Mouse (Mus musculus): ENCODE measurements around the gene Srrt.

Srrt gene

DNA sequence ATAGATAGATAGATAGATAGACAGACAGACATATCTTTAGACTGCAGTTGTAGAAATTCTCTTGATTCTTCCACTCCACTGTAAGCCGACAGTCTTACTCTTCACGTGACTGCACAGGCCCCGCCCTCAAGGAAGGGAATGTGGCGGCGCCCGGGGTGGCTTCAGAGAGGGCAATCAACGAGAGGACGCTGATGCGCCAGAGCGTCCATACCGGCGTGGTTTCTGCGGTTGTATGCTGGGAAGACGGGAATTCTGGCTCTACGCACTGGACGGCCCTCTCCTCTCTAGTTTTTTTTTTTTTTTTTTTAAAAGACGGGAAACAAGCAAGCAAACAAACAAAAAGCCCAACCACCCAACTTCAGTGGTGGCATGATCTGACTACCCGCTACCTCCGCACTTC lies 30.8 kb upstream of the Srrt start:
- DNase-seq (ENCODE audit: low read depth, low spot score): peak; percentile 99

DNA sequence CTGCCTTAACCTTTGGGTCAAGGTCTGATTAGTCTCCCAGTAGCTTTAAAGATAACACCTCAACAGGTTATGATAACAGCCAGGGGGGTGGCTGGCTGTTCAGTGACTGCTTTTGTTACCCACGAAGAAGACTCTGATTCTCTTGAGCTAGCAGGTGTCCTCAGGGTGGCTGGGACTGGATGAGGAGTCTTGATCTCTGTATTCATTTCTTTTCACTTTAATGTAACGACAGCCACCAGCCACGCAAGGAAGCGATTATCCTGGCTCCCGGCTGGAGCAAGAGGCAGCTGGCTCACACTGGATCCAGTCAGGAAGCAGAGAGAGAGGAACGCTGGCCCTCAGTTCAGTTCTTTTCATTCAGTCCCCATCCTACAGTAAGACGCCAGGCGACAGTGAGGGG lies 29.7 kb upstream of the Srrt start:
- DNase-seq (ENCODE audit: low read depth, low spot score): no peak

DNA sequence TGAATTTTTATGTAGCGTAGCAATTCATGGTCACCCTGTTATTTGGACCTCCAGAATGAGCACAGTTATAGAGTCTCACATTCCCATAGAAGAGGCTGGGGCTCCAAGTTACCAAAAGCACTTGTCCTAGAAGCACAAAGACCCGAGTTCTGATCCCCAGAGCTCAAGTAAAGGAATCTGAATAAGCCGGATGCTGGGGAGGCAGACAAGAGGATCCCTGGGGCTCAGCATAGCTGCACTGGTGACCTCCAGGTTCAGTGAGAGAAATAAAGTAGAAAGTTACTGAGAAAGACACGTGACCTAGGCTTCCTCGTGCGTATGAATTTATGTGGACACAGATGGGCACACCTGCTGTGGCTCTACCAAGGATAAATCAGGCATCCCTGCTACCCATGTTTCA lies 27.6 kb upstream of the Srrt start:
- no peak for DNase-seq (ENCODE audit: low read depth, low spot score)

DNA sequence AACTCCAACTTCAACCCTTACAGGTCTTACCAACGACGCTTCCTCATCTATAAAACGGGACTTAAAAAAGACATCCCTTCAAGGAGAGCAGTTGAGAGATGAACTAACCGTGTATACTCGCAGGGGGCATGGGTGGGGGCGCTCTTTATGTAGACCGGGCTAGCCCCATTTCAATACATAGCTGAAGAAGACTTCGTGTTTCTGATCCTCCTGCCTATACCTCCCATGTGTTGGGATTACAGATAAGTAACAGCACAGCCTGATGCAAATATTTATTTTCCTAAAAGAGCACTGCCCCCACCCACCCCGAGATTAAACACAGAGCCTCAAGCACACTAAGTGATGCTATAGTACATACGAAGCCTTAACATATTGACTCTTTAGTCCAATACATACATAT lies 26.8 kb upstream of the Srrt start:
- peak; percentile 15 for DNase-seq (ENCODE audit: low read depth, low spot score)

DNA sequence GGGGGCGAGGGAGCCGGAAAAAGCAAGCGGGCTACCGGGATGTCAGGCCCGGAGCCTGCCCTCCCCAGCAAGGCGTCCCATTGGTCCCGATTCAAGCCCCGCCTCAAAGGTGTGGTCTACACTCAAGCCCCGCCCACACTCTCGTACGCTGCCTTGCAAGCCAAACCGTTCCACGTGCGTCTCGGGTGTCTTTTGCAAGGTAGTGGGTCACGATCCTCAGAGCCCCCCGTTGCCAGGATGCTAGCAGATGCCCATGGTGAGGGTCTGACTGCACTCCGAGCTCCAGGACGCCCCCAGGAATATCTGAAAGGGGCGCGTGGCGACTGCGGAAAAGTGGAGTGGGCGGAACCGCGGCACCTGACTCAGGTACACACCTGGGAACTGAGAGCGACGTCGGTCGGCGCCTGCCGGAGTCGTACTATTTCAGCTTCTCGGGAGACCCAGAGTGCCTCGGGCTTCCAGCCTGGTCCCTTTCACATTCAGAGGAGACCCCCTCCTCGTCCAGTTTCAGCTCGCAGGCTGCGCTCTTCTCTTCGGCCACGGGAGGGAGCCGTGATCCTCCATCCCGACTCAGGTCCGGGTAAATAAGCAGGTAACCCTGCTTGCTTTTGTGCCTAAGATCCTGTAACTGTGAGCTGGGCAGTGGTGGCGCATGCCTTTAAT lies 26.2 kb upstream of the Srrt start, which contains the start of gene Slc12a9:
Slc12a9 (minus strand) TSS at position 86 of the 663 bp plus-strand sequence.
- DNase-seq (ENCODE audit: low read depth, low spot score): peak; percentile 97

DNA sequence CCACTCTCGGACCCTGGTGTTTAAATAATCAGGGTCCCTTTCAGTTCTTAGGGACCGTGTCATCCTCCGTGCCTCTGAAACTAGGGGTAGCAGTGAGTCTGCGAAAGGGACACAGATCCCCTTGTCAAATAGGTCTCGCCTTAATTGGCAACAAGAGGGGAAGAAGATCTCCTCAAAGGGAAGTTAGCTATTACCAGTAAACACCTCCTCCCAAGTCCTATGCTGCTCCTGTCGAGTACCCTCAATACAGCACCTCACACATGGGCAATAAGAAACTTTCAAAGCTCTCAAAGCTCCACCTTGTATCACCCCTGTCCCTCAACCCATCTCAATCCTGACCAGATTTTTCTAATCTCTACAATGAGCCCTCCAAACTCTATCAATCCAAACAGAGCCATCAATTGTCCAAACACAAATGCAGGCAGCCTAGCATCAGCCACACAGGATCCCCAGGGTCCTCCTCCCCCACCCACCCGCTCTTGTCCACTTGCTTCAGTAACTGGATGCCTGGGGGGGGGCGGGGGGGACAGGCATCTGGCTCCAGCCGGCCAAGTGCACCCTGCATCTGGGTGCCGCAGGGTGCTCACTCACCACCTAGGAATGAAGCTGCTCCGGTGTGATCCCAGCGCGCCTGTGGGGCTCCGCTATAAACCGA lies 25.5 kb upstream of the Srrt start:
- DNase-seq (ENCODE audit: low read depth, low spot score): no peak

DNA sequence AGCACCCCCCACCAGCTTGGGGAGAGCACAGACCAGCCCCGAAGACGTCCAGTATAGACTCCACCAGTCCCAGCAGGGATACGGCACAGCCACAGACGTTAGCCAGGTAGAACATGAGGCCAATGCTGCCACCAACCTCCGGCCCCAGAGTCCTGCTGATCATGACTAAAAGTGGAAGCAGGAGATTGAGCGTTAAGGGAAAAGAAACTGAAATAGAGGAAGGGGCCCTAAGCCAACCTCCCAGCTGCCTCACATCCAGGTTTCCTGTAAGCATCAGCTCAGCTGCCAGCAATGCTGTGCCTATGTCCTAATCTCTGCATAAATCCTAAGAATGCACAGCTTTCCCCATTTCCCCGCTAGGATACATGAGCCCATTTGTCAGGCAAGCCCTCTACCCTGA lies 23.4 kb upstream of the Srrt start:
- peak; percentile 25 for DNase-seq (ENCODE audit: low read depth, low spot score)

DNA sequence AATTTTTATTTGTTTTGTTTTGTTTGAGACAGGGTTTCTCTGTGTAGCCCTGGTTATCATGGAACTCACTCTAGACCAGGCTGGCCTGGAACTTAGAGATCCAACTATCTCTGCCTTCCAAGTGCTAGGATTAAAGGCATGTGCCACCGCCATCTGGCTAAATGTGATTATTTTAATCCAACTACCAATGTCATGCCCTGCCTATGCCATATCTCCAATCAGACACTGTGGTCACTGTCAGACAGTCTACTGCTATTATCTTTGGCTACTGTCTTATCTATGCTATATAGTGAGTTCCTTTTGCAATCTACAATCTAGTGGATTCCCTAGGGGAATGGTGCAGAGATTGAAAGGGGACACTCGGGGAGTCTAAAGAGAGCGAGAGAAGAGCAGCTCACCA lies 13.5 kb upstream of the Srrt start:
- DNase-seq (ENCODE audit: low read depth, low spot score): no peak

DNA sequence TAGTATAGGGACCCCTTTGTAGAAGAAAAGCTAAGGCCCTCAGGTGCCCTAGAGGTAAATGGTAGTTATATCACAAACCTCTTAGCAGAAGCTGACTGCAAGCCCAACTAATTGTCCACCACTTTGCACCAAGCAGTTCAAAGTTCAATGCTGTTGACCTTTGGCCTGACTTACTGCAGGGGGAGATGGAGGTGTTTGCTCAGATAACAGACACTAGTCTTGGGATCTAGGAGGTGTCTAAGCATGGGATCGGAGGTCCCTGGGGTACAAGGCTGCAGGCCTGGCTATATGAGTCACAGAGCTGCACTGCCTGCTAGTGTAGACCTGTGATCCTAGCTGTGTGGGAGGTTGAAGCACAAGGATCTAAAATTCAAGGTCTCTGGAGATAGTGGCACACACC lies 11.1 kb upstream of the Srrt start:
- DNase-seq (ENCODE audit: low read depth, low spot score): no peak

DNA sequence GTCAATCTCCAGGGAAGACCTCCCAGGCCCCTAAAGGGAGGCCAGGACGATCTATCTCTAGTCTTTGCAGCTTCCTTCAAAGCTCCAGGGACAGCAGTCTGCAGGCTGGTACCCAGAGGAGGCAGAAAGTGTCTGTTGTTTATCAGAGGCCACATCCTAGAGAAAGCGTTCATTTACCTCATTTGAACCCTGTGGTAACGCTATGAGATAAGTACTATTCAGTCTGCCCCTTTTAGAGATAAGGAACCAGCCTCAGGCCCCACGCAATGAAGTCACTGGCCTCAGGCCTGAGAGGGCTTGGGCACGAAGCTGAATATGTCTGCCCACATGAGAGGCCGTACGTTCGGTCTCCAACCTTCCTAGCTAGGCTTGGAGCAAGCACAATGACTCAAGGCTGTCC lies 9.9 kb upstream of the Srrt start:
- no peak for DNase-seq (ENCODE audit: low read depth, low spot score)

DNA sequence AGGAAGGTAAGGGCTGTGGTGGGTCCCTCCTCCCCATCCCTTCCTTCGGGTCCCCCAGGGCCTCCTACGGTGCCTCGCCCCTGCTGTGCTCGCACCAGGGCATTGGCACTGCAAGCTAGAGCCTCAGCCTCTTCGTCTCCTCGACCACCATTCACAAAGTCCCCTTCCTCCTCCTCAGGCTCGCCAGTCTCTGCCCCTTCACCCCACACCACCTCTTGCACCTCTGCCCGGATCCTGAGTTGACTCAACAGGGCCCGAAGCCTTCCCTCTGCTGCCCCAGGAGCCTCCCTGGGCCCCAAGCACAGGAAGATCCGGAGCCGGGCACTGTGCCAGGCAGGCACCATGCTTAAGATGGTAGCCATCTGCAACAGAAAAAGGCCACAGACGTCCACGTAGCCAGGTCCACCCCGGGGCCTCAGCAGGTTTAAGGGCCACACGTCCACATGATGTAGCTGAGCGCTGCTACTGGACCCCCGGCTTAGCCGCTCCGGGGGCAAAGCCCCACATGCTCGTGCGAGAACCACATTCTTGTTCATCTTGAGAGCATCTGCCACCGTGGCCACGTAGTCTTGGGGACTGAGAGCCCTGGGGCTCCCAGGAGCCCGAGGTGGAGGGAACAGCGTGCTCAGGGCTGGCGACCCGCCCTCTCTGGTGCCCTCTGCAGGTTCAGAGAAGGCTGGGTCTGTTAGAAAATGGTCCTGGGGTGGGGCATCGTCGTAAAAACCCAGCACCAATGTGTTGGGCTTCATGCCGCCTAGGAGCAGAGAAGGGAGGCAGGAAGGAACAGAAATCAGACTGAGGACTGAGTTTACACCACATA lies 7.8 kb upstream of the Srrt start:
- no peak for DNase-seq (ENCODE audit: low read depth, low spot score)

DNA sequence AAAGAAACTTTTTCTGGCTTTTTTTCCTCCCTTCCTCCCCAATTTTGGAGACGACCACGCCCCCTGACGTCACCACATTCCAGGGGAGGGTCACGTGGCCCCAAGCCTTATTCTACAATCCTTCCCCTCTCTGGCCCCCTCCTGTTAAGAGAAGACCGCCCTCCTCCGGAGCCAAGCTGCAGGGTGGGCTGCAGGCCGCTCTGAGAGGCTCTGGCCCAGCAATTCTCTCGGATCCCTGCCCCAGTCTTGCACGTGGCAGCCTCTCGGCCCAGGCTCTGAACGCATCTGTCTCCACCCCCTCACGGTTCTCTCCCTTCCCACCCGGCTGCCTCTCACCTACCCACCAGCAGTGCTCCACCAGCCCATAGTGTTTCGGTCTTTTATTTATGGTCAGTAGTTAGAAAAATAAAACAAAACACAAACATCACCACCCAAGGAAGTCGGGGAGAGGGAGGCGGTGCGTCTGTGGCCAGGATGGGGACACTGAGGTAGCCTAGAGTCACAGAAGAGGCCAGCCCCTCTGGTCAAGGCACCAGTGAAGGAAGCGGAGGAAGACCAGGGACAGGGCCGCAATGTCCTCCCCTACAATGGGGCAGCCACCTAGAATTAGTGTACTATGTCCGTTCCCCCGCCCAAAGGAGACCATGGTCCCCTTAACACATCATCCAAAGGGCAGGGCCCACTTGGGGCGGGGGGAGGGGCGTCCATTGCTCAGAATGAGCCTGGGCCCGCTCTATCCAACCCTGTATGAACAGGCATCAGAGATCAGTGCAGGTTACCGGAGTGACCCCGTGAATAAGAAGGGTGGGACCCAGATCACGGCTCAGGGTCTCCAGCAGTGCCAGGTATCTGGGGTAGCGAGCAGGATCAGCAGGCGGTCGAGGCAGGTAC lies 7.0 kb upstream of the Srrt start, which contains the start of gene Trip6:
Trip6 (minus strand) TSS at position 212 of the 891 bp plus-strand sequence.
- DNase-seq (ENCODE audit: low read depth, low spot score): peak; percentile 61

DNA sequence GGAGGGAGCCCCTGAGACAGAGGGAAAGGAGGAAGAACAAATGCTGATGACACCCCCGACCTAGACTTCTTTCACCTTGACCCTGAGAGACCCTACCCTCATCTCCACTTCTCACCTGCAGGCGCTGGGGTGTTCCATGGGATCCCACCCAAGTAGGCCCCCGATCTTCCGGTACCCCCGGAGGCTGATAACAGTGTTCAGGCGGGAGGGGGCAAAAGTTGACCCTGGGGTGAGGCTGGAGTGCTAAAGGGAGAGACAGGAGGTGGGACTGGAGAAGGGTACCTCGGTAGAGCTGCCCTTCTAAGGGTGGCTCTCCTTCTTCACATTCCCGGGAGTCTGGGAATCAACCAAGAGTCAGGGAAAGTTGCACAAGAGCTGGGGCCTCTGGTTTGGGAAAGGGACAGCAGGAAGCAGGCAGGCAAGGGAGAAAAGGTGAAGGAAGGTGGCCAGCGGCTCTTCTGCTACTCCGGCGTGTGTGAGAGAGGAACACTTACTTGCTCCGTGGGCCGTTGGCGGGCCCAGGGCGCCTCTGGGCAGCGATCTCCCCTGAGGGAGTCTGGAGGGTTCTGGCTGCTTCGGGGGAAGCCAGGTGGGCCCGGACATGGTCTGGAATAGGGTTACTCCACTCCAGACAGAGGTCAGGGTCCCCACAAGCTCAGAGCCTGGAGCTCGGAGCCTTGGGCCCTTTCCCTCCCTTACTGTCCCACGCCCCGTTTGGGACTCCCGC lies 6.2 kb upstream of the Srrt start:
- no peak for DNase-seq (ENCODE audit: low read depth, low spot score)

DNA sequence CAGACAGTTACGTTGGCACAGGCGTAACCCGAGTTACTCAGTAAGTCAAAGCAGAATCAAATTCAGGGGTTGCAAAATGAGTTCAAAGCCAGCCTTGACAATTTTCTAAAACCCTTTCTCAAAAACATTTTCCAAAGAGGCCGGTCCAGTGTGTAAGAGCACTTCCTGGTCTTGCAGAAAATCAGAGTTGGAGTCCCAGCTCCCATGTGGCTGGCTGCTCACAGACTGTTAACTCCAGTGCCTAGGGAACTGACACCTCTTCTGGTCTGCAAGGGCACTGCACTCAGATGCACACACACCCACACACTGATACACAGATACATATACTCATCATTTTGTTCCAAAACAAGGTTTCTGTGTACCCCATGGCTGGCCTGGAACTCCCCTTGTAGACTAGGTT lies 882 bp upstream of the Srrt start:
- no peak for DNase-seq (ENCODE audit: low read depth, low spot score)

DNA sequence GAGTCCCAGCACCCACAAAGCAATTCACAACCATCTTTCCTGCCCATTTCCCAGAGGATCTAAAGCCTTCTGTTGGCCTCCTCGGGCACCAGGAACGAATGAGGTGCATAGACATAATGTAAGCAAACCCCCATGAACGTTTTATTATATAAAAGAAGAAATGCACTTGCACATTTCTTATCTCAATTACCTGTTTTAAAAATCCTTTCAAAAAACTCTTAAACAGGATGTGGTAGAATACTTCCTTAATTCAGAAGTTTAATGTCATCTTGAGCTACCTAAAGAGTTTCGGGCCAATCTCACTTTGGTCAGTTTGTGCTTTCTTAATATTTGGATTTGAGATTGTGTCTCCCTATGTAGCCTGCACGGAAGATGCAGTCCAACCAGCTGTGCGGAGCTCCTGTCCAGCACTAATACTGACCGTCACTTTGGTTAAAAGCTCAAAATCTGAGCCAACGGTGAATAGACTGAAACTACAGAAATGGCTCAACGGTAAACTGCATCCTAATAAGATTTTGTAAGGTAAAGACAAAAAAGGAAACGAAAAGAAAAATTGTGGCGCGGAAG lies 952 bp downstream of the Srrt start:
- DNase-seq (ENCODE audit: low read depth, low spot score): no peak

DNA sequence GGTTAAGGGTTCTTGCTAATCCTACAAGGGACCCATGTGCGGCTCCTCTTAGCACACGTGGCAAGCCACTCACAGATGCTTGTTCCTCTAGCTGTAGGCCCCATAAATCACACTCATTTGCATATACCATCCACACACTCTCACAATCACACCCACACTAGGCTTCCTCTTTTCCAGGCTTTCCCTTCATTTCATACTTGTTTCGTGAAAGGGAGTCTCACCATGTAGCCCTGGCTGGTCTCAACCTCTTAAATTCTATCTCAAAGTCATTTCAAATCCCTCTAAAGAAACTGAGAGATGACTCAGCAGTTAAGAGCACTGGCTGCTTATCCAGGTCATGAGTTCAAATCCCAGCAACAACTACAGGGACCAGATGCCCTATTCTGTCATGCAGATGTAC lies 1.7 kb downstream of the Srrt start:
- peak; percentile 64 for DNase-seq (ENCODE audit: low read depth, low spot score)

DNA sequence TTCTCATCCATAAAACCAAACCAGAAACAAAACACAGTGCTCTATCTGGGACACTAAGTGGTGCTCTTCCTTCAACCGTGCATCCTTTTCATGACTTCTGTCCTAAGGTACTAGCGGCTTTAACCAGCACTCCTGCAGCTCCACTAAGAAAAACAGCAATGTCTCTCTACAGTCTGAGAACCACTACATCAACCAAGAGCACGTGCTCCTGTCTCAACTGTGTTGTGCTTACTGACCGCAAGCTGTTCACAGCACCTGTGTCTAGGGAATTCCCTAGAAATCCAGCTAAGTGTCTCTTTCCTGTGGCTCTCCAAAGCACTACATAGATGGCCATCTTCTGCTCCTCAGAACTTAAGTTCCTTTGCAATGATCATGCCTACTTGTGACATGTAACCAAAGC lies 2.7 kb downstream of the Srrt start:
- no peak for DNase-seq (ENCODE audit: low read depth, low spot score)

DNA sequence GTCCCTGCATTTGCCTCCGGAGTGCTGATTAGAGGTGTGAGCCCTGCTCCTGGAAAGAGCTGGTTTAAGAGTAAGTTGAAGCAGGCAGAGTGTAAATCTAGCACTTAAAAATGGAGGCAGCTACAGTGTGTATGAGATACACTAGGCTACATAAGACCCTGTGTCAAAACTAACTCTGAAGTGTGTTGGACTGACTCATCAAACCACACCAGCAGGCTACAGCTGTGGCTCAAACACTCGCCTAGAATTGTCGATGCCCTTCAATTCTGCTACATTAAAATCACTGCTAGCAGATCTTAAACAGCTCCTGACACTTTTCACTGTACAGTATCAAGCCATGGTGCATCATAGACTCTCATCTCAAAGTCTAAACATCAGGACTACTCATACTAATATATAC lies 3.3 kb downstream of the Srrt start:
- no peak for DNase-seq (ENCODE audit: low read depth, low spot score)

DNA sequence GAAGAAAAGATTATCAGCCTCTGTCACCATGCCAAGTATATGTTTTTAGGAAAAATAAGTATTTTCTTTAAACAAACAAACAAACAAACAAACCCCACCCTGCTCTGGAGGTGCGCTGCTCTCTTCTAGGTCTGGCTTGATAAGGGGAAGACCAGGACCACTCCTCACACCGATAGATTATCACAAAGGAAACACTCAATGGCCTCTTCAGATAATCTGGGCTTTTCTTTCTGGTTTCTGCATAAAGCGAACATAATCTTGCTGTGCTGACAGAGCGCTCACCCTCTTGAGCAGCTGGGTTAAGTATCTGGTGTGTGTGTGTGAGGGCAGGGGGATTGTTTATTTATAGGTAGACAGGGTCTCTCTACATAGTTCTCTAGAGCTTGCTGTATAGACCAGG lies 3.9 kb downstream of the Srrt start:
- DNase-seq (ENCODE audit: low read depth, low spot score): no peak

DNA sequence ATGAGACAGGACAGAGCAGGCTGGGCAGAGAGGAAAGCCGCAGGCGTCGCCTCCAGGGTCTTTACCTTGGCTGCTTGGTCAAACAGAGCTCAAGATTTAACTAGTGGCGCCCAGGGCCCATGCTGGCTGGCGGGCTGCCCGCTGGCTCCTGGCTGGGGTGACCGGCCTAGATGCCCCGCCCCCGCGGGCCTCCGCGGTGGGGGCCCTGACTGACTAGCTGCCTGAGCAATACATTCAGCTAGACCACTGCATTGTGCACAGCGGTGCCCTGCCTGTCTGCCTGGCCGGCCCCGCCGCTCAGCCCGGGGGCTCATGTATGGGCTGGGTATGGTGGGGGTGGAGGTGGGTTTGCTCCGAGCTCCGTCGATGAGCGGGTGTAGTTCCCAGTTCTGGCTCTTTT lies 6.2 kb downstream of the Srrt start:
- no peak for DNase-seq (ENCODE audit: low read depth, low spot score)

DNA sequence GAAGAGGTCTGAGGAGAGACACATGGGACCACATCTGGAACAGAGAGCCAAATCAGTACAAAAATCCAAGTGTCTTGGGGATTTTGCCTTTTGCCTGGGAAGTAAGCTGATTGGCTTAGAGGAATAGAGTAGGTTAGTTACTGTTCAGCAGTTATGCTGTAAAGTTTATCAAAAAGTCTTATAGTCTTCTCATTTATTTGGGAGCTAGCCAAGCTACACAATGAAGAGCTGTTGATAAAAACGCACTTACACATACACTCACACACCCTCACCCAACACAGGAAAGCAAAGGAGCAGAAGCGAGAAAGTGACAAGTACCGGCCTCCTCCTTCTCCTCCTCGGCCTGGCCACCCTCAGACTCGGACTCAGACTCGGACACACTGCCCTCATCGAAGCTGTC lies 8.2 kb downstream of the Srrt start:
- DNase-seq (ENCODE audit: low read depth, low spot score): no peak
